Mouse (Mus musculus) spleen, embryonic (tissue): ENCODE results near the gene N4bp2.

ENCODE experiments used
- CTCF ChIA-PET: fragments of 350-600 bp; sonication (Branson Sonifier 250); formaldehyde crosslinking; loops from one replicate; lab custom pipeline; 2022; lab: Charles Lee

Gene N4bp2

GRCm38 (mm10) chr5:65860281-65861000 is 97.1 kb downstream of the N4bp2 start:
- CTCF ChIA-PET, result interaction anchor here (0.6 to 1.0 kb wide), 2 partner anchors 19 to 34 kb away, joined by 4 to 14 read pairs; no protein-coding TSS in a partner anchor

- CTCF ChIA-PET, result interaction anchor here (0.6 to 0.7 kb wide), 2 partner anchors 35 to 241 kb away, joined by 4 to 7 read pairs; no protein-coding TSS in a partner anchor
Observed at GRCm38 (mm10) chr5:65861154-65861944, 98.0 kb downstream of the N4bp2 start, which contains the start of gene Rhoh. TSS of gene Rhoh (plus strand) at chr5:65861213.

- CTCF ChIA-PET, result interaction anchor here (0.6 to 1.0 kb wide), 2 partner anchors 56 to 58 kb away, joined by 3 to 4 read pairs; no protein-coding TSS in a partner anchor
Observed at GRCm38 (mm10) chr5:65862217-65862927, 99.1 kb downstream of the N4bp2 start.

GRCm38 (mm10) chr5:65863349-65863749 is 100.0 kb downstream of the N4bp2 start:
- CTCF ChIA-PET, result interaction anchor here (0.6 to 1.6 kb wide), 4 partner anchors 13 to 57 kb away, joined by 3 to 4 read pairs (median 4); no protein-coding TSS in a partner anchor

GRCm38 (mm10) chr5:65864486-65864885 is 101.2 kb downstream of the N4bp2 start:
- CTCF ChIA-PET, result interaction anchor here (1.2 to 1.6 kb wide), 2 partner anchors 10 to 18 kb away, joined by 3 read pairs; no protein-coding TSS in a partner anchor

- CTCF ChIA-PET, result interaction anchor here (0.9 to 1.6 kb wide), 3 partner anchors 9 to 32 kb away, joined by 3 read pairs; no protein-coding TSS in a partner anchor
Observed at GRCm38 (mm10) chr5:65864946-65865345, 101.6 kb downstream of the N4bp2 start.

GRCm38 (mm10) chr5:65866591-65866990 is 103.3 kb downstream of the N4bp2 start:
- CTCF ChIA-PET, result interaction anchor here (0.5 to 1.4 kb wide), 5 partner anchors 11 to 194 kb away, joined by 3 to 10 read pairs (median 3); no protein-coding TSS in a partner anchor

GRCm38 (mm10) chr5:65867380-65868116 is 104.2 kb downstream of the N4bp2 start:
- CTCF ChIA-PET, result interaction anchor here (0.6 to 1.4 kb wide), 5 partner anchors 12 to 104 kb away, joined by 3 to 10 read pairs (median 3); partner anchors contain the start of gene N4bp2

- CTCF ChIA-PET, result no interaction called here
Observed at GRCm38 (mm10) chr5:65868419-65868818, 105.1 kb downstream of the N4bp2 start.

GRCm38 (mm10) chr5:65869660-65870059 is 106.3 kb downstream of the N4bp2 start:
- CTCF ChIA-PET, result interaction anchor here (0.6 to 0.8 kb wide), 2 partner anchors 19 to 147 kb away, joined by 3 to 8 read pairs; no protein-coding TSS in a partner anchor

- CTCF ChIA-PET, result interaction anchor here (0.6 kb wide), 1 partner anchor 203 kb away, joined by 6 read pairs; no protein-coding TSS in a partner anchor
Observed at GRCm38 (mm10) chr5:65871276-65871875, 108.1 kb downstream of the N4bp2 start.

GRCm38 (mm10) chr5:65873212-65873611 is 109.9 kb downstream of the N4bp2 start:
- CTCF ChIA-PET, result no interaction called here

GRCm38 (mm10) chr5:65875269-65875668 is 111.9 kb downstream of the N4bp2 start:
- CTCF ChIA-PET, result interaction anchor here (0.6 kb wide), 1 partner anchor 1964 kb away, joined by 12 read pairs; no protein-coding TSS in a partner anchor

GRCm38 (mm10) chr5:65878367-65878766 is 115.0 kb downstream of the N4bp2 start:
- CTCF ChIA-PET, result no interaction called here
